Mouse (Mus musculus) layer of hippocampus, postnatal 10 days (tissue): ENCODE measurements at regions not wholly inside any gene's neighbourhood (a gene's known extent, or its start where the extent isn't known, plus 50 kb on each side); places are given as distances from the start of the nearest gene placed in this dataset.

ENCODE experiments used
- DNase-seq, 2 experiments: peaks; one replicate each; pipeline ENCODE4 v3.0.0; 2021; ENCODE audit warnings: low spot score in 2 of 2

DNA sequence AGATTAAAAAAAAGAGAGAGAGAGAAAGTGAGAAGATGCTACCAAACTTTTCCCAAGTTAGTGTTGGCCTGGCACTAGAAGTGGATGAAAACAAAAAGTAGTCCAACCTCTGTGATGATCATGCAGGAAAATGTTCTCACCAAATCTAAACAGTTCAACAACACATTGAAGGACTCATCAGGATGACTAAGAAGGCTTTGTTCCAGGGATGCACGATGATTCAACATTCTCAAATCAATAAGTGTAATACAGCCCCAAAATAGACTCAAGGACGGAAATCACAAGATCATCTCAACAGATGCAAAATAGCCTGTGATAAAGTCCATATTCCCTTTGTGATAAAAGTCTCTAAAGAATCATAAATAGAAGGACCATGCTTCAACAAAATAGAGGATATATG is 106.3 kb downstream of the Cysltr2 start:
- DNase-seq, result no peak

DNA sequence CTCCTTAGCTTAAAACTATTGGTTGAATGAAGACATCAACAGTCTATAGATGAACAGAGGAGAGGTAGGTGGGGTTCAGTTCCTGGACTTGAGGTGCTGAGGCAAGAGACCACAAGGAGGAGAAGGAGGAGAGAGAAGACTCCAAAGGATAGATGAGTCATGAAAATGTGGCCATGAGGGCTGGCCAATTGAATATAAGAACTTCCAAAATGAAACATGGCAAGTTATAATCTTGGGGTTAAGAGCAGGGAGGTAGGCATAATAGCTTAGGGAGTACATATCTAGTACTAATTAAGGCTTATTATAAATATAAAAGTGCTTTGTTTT is 109.9 kb downstream of the Cysltr2 start:
- DNase-seq, result no peak

DNA sequence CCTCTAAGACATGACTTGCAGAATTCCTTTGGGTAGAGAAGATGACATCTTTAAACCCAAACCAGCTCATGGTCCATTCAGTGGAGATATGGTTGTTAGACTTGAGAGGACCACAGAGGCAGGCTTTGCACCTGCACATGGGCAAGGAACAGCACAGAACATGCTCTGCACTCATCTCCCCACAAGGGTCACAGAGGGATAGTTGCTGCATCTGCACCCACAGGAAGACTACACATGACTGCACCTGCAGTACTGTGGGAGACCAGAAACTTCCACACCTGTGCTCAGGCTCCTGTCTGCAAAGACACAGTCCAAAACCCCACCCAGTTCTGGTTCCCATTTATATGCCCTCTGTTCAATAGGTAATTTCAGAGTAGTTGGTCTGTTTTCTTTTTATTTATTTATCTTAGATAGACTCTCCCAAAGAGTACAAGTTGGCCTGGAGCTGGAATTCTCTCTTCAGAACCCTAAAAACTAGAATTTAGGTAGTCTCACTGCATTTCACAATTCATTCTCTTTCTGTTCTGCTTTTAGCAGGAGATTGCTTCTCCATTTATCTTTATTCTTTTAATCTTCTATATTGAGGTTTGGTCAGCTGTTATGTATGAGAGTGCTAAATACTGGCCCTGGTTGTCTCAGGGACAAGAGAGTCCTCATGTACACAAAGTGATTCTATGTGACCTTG is 110.4 kb downstream of the Cysltr2 start:
- DNase-seq, result no peak

DNA sequence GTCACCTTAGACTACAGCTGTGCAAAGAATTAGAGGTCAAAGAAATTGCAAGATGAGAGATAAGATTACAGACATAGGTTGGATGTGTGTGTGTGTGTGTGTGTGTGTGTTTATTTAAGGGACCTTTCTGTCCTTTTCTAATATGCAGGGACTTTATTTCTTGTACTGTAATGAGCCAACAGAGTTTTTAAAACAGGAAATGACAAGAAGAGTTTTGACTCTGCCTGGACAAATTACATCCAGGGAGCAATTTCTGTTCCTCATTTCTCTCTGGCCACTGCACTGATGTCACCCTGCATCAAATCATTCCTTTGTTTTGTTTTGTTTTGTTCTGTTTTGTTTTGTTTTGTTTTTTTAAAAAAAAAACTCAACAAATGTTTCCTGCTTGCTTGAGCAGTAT is 115.3 kb downstream of the Cysltr2 start:
- DNase-seq, result no peak

DNA sequence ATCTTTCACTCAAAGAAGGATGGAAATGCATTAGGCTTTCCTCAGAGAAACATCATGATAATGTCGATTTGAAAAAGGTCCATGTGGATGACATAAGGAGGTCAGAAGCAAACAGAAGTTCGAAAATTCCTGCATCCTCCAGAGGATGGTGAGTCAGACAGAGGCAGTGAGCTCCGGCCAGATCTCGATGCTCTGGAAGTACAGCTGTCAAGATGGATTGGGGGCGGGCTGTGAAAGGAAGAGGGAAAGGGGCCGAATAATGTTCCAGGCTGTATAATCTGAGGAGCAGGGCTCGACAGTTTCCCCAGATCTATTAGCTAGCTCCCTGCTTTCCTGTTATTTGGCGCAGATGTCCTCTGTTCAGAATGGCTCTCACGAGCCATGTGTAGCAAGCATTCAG is 116.6 kb downstream of the Cysltr2 start:
- no peak for DNase-seq

DNA sequence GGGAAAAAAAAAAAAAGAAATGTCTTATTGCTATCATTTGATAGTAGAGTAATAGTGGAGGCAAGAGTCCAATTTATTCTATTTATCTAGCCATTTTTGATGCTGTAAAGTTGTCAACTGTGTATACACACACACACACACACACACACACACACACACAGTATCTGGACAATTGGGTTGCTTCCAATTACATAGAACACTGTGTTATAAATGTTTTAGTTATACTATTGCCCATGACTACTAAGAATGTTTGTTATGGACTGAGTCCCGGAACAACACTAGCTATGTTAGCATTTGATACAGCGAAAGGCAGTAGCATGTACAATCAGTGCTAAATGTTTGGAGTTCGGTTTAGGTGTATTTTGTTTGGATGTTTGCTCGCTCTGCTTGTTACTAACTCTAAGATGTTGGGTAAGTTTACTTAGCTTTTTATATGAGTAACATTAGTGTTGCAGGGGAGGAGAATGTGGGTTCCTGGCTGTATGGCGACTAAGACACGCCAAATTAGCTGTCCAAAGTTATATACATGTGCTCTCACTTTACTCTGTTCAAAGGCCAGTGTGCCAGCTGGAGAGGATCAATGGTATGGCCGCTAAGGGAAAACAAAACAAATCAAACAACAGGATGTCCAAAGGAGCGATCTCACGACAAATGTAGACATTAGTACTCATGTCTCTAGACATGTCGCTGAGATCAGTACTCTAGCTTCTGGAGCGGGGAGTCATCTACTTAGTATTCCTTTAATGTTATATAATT is 147.6 kb downstream of the Cysltr2 start:
- no peak for DNase-seq

DNA sequence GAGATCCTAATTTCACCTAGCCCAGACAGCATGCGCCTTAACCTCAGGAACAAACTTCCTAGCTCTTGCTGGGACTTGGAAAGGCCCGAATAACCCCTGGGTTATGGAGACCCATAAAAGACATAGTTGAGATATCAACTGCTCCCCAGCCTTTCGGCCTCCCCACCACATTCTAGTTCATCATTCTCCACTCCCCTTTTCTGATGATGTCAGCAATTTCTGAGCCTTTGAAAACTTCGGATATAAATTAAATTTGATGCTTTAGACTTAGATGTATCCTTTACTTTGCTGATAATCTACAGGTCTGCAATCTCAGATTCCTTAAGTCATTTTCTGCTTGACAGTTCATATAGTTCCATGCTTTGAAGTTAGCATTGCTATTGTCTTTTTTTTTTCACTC is 149.3 kb downstream of the Cysltr2 start:
- DNase-seq, result no peak

DNA sequence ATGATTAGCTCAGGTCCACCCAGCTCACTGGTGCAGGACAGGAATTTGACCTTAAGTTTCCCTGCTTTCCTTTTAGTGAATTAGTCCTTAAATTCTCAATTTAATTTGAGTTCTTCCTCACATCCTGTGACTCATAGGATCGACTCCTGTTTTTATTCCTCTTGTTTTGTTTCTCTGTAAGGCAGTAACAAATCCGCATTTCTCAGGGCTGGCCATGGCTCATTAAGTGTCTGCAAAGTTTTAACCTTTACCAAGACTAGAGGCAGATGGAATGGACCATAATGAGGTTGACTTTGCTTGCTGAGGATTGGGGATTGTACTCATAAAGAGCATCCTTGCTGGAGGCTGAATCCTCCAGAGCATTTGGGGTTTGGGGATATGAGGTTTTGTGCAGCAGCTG is 156.6 kb downstream of the Cysltr2 start:
- no peak for DNase-seq

DNA sequence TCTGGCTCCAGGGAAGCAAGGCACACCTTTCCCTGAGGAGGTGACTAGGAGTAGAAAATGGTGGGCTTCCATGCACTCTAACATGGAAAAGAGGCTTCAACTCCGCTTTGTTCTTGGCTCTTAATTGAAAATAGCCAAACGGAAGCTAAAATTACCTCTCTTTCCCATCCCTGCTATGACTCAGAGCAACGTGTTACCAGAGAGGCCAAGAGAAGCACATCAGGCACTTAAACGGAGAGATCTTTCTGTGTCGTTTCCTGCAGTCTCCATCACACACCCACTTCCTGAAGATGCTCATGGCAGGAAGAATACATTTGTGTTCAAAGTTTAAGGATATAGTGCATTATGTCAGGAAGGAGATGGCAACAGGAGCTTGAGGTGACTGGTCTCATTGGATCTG is 159.3 kb downstream of the Cysltr2 start:
- DNase-seq, result no peak

DNA sequence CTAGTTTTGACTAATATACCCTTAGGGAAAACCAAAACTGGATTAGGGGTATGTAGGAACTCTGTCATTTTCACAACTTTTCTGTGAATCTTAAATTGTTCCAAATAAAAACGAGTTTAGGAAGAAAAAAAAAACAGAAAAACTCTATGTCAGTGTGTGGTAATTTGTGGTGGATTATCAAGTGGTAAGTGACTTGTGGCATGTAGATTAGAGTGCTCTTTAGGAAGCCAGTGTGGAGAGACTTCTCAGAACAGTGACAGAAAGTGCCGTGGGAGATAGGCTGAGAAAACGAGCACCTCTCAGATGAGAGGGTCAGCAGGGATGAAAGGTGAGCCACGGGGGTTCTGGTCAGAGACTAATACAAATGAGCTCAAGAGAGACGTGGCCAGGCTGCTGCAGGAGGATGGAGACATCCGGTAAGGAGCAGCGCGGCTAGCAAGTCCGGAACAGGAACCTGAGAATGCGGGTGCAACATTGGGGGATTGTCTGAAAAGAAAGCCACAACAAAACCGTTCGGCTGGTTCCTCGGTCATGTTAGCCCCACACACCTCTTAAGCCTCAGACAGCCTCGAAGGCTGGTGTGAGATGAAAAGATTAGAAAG is 161.3 kb downstream of the Cysltr2 start:
- no peak for DNase-seq

DNA sequence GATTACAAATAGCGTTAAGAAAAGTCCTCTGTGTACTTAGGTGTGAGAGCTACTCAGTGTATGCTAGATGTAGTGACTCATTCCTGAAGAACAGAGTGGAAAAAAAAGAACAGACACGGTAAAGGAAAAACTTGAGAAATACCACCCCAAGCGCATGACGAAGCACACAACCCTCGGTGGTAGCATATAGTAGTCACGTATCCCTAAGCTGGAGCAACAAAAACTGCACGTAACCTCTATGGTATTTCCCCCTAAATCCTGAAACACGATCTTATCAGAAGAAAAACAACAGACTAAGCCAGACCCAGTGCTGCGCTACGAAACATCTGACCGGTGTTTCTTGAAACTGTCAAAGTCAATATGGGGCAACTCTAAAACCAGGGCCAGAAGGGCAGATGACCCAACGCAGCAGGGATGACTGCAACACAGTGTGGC is 162.0 kb downstream of the Cysltr2 start:
- DNase-seq, result no peak

DNA sequence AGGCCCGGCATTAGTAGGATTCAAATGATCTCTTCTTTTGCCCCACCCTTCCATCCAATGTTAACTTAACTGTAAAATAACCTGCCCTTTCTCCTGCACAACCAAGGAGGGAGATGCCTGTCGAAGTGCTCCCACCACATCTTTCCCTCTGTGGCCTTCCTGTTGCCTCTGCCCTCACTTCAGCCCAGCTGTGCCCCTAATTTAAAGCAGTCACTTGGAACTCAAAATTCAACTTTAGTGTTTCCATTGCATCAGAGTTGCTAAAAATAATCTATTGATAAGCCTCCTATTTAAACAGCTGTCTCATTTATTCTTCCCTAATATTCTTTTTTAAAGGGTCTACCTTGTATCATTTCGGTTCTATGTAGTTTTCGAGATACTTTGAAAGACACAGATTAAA is 163.1 kb downstream of the Cysltr2 start:
- no peak for DNase-seq

DNA sequence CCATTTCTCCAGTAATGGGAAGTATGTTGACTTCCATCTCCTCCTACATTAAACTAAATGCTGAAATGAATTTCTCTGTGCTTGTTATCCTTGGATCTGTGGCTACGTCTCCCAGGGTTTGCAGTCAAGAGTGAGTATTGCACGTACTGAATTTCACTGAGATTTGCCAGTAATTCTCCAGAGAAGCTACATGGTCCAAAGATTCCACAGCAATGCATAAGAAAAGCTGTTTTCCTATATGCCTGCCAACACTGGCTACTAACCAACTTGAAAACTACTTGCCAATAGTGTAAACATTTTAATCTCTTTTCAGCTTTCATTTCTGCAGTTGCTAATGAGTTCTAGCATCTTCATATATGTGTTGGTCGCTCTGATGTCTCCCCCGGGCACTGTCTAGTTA is 164.4 kb downstream of the Cysltr2 start:
- no peak for DNase-seq

DNA sequence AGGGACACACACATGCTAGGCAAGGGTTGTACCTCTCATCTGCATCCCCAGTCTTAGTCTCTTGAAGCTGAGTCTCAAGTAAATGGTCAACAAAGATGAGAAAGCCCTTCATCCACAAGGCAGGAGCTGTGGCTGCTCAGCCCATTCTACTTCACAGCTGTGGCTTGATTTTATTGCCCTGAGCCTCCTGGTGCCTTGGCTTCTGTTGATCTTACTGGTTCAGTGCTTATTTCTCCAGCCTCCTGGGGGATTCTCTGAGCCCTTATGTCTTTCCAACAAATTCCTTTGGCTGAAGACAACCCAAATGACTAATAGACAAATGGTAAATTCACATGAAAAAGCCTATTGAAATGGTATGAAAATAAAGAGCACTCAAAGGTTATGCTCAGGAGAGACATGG is 167.3 kb upstream of the Fndc3a start:
- DNase-seq, result no peak

DNA sequence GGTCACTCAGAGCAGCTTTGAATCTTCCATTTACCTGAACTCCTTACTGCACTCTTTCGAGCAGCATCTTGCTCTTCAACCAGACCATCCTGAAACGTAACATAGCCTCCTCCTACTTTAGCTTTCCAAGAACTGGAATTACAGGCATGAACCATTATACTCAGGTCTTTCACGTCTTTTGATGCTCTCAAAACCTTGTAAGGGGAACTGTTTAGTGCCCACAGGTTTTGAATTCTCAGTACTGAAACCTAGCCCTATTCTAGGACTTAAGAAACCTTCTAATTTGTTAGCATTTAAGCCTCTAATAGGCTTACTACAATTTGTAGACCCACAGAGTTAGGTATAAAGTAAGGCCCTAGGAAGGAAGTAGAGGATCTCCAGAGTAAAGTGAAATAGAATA is 163.7 kb upstream of the Fndc3a start:
- no peak for DNase-seq

DNA sequence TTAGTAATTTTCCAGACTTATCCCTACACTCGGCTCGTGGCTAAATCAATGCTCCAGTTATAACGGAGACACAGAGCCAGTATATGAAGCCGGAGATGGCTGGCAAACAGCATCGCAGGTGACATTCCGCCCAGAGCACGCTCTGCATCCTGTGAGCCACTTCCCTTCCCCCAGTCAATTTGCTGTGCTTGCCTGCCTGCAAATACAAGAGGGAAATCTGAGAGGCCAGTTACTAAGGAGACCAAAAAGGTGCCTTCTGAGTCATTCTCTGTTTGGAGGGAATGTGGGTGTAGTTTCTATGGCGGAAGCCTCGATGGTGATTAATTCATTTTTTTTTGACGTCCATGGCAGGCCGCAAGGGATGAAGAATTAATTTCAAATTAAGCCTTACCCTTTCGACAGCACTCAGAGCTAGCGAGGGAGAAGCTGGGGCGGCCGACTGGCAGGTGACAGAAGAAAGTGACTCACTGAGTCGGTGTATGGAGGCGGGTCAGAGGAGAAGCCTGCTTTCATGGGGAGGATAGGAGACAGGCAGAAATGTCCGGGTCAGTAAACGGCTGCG is 159.5 kb upstream of the Fndc3a start:
- peak; percentile 16 to 24 for DNase-seq

DNA sequence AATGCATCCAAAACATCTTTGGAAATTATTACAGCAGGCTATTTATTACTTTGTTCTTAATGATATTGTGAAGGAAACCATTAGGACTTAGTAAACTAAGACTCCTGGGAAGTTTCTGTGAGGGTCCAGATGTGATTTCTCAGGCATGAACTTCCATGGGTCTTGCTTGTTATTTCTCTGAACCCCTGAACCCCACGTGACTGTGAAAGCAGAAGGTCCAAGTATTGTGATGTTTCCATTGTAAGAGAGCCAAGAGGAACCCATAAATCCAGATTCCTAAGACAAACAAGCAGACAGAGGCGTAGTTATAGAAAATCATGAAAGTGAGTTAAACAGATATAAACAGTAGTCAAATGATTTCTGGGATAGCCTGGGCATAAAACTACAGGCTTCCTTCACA is 157.1 kb upstream of the Fndc3a start:
- no peak for DNase-seq

DNA sequence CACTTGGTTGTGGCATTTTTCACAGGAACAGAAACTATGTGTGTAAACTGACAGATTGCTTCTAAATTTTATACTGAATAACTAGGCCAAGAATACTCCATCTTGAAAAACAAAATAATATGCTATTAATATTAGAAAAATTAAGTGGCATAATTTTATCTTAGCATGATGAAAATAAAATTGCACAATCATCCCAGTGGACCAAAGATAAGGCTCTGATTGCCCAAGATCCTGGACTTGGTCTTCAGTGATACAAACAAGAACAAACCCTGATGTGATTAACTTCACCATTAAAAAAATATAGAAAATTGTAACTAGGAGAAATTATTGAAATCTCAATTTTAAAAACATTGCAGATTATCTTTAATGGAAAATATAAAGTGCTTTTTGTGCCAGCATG is 155.7 kb upstream of the Fndc3a start:
- DNase-seq, result no peak

DNA sequence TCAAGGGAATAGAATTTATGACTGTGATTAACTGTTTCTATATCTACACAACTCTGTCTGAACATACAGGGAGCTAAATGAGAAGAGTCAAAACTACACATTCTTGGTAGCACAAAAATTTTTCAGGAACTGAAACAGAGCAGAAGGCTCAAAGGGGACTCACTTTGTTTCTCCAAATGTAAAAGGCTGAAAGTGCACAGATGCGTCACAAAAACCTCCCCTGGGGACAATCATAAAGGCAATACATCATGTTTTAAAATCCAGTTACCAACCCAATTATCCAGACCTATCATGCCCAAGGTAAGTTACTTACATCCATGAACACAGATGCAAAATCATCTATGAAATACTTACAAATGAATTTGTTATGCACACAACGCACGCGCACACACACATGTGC is 155.0 kb upstream of the Fndc3a start:
- no peak for DNase-seq

DNA sequence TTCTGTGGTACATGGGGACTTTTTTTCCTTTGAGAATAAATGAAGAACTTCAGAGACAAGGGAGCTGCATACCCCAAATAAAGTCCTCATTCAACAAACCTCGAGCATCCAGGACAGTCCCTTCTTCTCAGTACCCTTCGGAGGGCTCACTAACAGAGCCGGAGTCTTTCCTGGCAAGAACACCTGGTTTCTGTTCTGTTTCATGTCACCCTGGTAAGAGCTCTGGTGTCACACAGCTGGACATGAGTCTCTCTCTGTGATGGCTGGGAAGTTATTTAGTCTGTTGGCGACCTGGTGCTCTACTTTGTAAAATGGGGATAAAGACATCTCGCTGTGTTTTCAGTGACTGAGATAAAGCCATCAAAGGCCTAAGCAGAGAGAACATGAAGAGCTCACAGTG is 154.3 kb upstream of the Fndc3a start:
- DNase-seq, result no peak

DNA sequence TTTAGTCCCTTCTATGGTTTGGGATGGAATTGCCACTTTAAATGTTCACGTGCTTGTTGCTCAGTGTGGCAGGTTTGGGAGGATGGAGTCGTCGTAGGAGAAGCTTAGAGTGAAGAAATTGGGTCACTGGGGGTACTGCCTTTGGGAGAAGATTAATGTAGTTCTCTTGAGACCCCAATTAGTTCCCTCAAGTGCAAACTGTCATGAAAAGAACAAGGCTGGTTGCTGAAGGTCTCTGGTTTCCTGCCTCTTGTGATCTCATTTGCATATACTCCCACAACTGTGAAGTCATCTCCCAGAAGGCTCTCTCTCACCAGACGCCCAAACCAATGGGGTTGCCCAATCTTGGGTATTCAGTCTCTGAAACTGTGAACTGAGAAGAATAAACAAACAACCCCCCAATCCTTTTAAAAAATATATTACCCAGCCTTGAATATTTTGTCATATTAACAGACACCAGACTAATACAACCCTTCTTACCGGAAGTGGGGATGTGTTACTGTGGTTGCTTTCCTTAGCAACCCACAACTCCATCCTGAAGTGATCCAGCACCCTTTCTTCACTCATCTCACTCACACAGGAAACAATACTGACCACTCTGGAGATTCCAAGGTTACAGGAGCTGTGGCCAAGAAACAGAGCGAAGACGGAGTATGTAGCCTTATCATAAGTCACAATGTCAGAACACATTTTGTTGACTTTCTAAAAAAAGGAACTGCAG is 153.2 kb upstream of the Fndc3a start:
- no peak for DNase-seq

DNA sequence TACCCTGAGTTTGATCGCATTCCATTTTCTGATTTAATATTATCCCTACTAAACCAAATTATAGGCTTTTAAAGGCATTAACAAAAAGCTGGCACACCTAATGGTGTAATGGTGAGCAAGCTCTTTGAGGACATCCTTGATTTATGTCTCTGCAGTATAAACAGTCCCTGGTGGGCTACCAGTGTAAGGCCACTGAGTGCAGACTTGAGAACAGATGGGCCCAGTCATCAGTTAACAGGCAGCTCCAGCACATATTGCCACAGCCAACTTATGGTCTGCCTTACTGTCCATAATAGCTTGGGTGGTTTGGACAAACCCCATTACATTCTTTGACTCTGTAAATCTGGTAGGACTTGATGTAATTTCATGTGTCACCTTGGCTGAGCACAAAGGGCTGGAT is 144.4 kb upstream of the Fndc3a start:
- no peak for DNase-seq
